Mouse (Mus musculus): ENCODE measurements around the gene 4632433K11Rik. TPM values are rescaled to one million over a fixed set of nuclear protein-coding genes. Genes with fewer than 3 reads are reported as not detected.
"Not testable (repeated sequence)": the region's sequence is repeated elsewhere in the genome, so short reads cannot be mapped to it uniquely, and the experiment has no call there.

Gene 4632433K11Rik
- polyA plus RNA-seq (2016; fragmentation: Nextera tagmentation; extraction: Ambion mirVana), result not detected in 2 replicates

- no peak for DNase-seq (ENCODE audit: extremely low spot score, low spot score)
- Histone ChIP-seq H3K27me3 (ENCODE audit: poor library complexity, severe bottlenecking) (no peaks in the 10 kb centered on the region), H3K4me3 (no peak within 1 kb of the TSS), H3K27ac (no peak within 1 kb of the TSS), H3K4me1 (peaks cover 14% of the 10 kb centered on the region), H3K36me3 (replicated peaks) (peaks cover 77% of the 10 kb centered on the region), H3K9me3 (peaks cover 71% of the 10 kb centered on the region)
- 91% methylated on average over 3 of the region's 3 CpGs for WGBS
Observed at GRCm38 (mm10) chr7:5033818-5034217, at the start of gene 4632433K11Rik. Gene 4632433K11Rik, plus strand, starts transcription at chr7:5034118.

GRCm38 (mm10) chr7:4988250-4988649 is 45.7 kb upstream of the 4632433K11Rik start:
- H3K9me3 ChIP-seq, result peaks cover 18% of the 10 kb centered on the region
- DNase-seq (ENCODE audit: extremely low spot score, low spot score), result no peak
- H3K4me3 ChIP-seq, result no peak overlapping the region
- peaks cover 28% of the 10 kb centered on the region for H3K36me3 ChIP-seq (replicated peaks)
- H3K4me1 ChIP-seq, result peaks cover 3% of the 10 kb centered on the region; the same call in 1 of the 2 replicates
- peaks cover 18% of the 10 kb centered on the region for H3K27me3 ChIP-seq (ENCODE audit: poor library complexity, severe bottlenecking)
- no peak overlapping the region for H3K27ac ChIP-seq
- 64% methylated on average over 2 of the region's 2 CpGs for WGBS

- peaks cover 36% of the 10 kb centered on the region for H3K27me3 ChIP-seq (ENCODE audit: poor library complexity, severe bottlenecking)
- peak overlapping the region; percentile 82 for H3K4me3 ChIP-seq
- H3K9me3 ChIP-seq, result peaks cover 35% of the 10 kb centered on the region
- WGBS, result 23% methylated on average over 55 of the region's 55 CpGs
- peaks cover 38% of the 10 kb centered on the region for H3K4me1 ChIP-seq
- H3K27ac ChIP-seq, result 0 out of 2 replicates have a peak overlapping the region, but pooled peaks have one; percentile 17
- peaks cover 43% of the 10 kb centered on the region for H3K36me3 ChIP-seq (replicated peaks)
- no peak for DNase-seq (ENCODE audit: extremely low spot score, low spot score)
Observed at GRCm38 (mm10) chr7:4993347-4993998, 40.4 kb upstream of the 4632433K11Rik start.

GRCm38 (mm10) chr7:4993999-4994788 is 39.7 kb upstream of the 4632433K11Rik start:
- Histone ChIP-seq H3K27me3 (ENCODE audit: poor library complexity, severe bottlenecking) (peaks cover 36% of the 10 kb centered on the region), H3K4me1 (peaks cover 38% of the 10 kb centered on the region), H3K4me3 (peak overlapping the region; percentile 82), H3K36me3 (replicated peaks) (peaks cover 43% of the 10 kb centered on the region), H3K9me3 (peaks cover 35% of the 10 kb centered on the region), H3K27ac (no peak overlapping the region)
- 50% methylated on average over 59 of the region's 59 CpGs for WGBS
- DNase-seq (ENCODE audit: extremely low spot score, low spot score), result no peak

GRCm38 (mm10) chr7:4995268-4996002 is 38.5 kb upstream of the 4632433K11Rik start:
- H3K4me1 ChIP-seq, result peaks cover 38% of the 10 kb centered on the region
- no peak for DNase-seq (ENCODE audit: extremely low spot score, low spot score)
- peaks cover 42% of the 10 kb centered on the region for H3K36me3 ChIP-seq (replicated peaks)
- 7% methylated on average over 19 of the region's 19 CpGs for WGBS
- peaks cover 36% of the 10 kb centered on the region for H3K27me3 ChIP-seq (ENCODE audit: poor library complexity, severe bottlenecking)
- H3K27ac ChIP-seq, result peak overlapping the region; percentile 90
- H3K9me3 ChIP-seq, result peaks cover 35% of the 10 kb centered on the region
- peak overlapping the region; percentile 82 for H3K4me3 ChIP-seq

GRCm38 (mm10) chr7:4996003-4996895 is 37.7 kb upstream of the 4632433K11Rik start, which contains the start of gene Zfp579:
Gene Zfp579, minus strand, starts transcription at chr7:4996158.
- DNase-seq (ENCODE audit: extremely low spot score, low spot score), result peak; percentile 94
- H3K4me1 ChIP-seq, result peaks cover 38% of the 10 kb centered on the region
- H3K36me3 ChIP-seq (replicated peaks), result peaks cover 34% of the 10 kb centered on the region
- H3K27me3 ChIP-seq (ENCODE audit: poor library complexity, severe bottlenecking), result peaks cover 36% of the 10 kb centered on the region
- WGBS, result 6% methylated on average over 23 of the region's 26 CpGs
- peak within 1 kb of the TSS; percentile 82 for H3K4me3 ChIP-seq
- peaks cover 28% of the 10 kb centered on the region for H3K9me3 ChIP-seq
- peak within 1 kb of the TSS; percentile 90 for H3K27ac ChIP-seq

GRCm38 (mm10) chr7:4996934-4997333 is 37.0 kb upstream of the 4632433K11Rik start:
- Histone ChIP-seq H3K4me3 (peak overlapping the region; percentile 82), H3K27me3 (ENCODE audit: poor library complexity, severe bottlenecking) (peaks cover 36% of the 10 kb centered on the region), H3K9me3 (peaks cover 27% of the 10 kb centered on the region), H3K4me1 (peaks cover 38% of the 10 kb centered on the region), H3K27ac (peak overlapping the region; percentile 90), H3K36me3 (replicated peaks) (peaks cover 27% of the 10 kb centered on the region)
- no peak for DNase-seq (ENCODE audit: extremely low spot score, low spot score)
- WGBS, result 69% methylated on average over 8 of the region's 8 CpGs

GRCm38 (mm10) chr7:4999876-5000275 is 34.0 kb upstream of the 4632433K11Rik start:
- Histone ChIP-seq H3K27ac (no peak overlapping the region), H3K36me3 (replicated peaks) (no peaks in the 10 kb centered on the region), H3K4me1 (peaks cover 19% of the 10 kb centered on the region), H3K27me3 (ENCODE audit: poor library complexity, severe bottlenecking) (peaks cover 7% of the 10 kb centered on the region), H3K4me3 (no peak overlapping the region), H3K9me3 (peaks cover 10% of the 10 kb centered on the region)
- 52% methylated on average over 2 of the region's 2 CpGs for WGBS
- DNase-seq (ENCODE audit: extremely low spot score, low spot score), result no peak

- Histone ChIP-seq H3K36me3 (replicated peaks) (peaks cover 24% of the 10 kb centered on the region), H3K9me3 (peaks cover 10% of the 10 kb centered on the region; the same call in 1 of the 2 replicates)
- H3K4me1 ChIP-seq; H3K27me3 ChIP-seq (ENCODE audit: poor library complexity, severe bottlenecking); H3K4me3 ChIP-seq; H3K27ac ChIP-seq; DNase-seq (ENCODE audit: extremely low spot score, low spot score): not testable (repeated sequence)
- 80% methylated on average over 8 of the region's 8 CpGs for WGBS
Observed at GRCm38 (mm10) chr7:5002876-5003275, 31.0 kb upstream of the 4632433K11Rik start.

- Histone ChIP-seq H3K27me3 (ENCODE audit: poor library complexity, severe bottlenecking) (no peaks in the 10 kb centered on the region), H3K27ac (no peak overlapping the region), H3K9me3 (peaks cover 18% of the 10 kb centered on the region), H3K4me1 (peaks cover 4% of the 10 kb centered on the region), H3K36me3 (replicated peaks) (peaks cover 78% of the 10 kb centered on the region), H3K4me3 (no peak overlapping the region)
- no peak for DNase-seq (ENCODE audit: extremely low spot score, low spot score)
- 97% methylated on average over 26 of the region's 26 CpGs for WGBS
Observed at GRCm38 (mm10) chr7:5008229-5008628, 25.7 kb upstream of the 4632433K11Rik start.

- Histone ChIP-seq H3K4me3 (peak overlapping the region; percentile 73), H3K27ac (0 out of 2 replicates have a peak overlapping the region, but pooled peaks have one; percentile 15), H3K9me3 (peaks cover 27% of the 10 kb centered on the region), H3K36me3 (replicated peaks) (peaks cover 64% of the 10 kb centered on the region), H3K4me1 (peaks cover 18% of the 10 kb centered on the region), H3K27me3 (ENCODE audit: poor library complexity, severe bottlenecking) (no peaks in the 10 kb centered on the region)
- WGBS, result 91% methylated on average over 27 of the region's 27 CpGs
- DNase-seq (ENCODE audit: extremely low spot score, low spot score), result no peak
Observed at GRCm38 (mm10) chr7:5012681-5013513, 21.0 kb upstream of the 4632433K11Rik start.

Measured in forebrain, embryonic 10.5 days (tissue).